Mouse (Mus musculus): ENCODE measurements around the gene Add1. TPM values are rescaled to one million over a fixed set of nuclear protein-coding genes. Genes with fewer than 3 reads are reported as not detected.

The Add1 gene
- polyA plus RNA-seq, 1 experiment from 2014 or later = 164 TPM

DNA sequence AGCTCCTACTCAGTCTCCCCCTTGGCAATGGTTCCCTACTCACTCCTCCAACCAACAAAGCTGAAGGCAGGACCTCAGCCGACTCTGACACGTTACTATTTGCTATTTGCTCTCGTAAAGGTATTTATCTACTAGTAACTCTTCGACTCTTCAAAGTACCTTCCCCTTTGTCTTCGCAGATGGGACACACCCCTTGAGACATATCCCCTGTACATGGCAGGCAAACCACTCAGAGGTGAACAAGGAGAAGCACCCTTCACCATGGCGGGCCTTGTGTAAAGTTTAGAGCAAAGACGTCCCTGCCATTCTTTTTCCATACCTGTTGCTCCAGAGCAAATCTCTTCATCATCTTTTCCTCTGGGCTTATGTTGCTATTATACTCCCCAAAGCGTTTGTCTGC, 84.1 kb downstream of the Add1 start:
- Histone ChIP-seq H3K27ac (replicated peaks in 1 of 2; ENCODE audit: control insufficient read depth in 1 of 2, insufficient read depth in 1 of 2, low read depth in 2 of 2, low read length in 2 of 2) (no peak overlapping the region), H3K9ac (ENCODE audit: low read length) (no peak overlapping the region), H3K36me3 (ENCODE audit: control insufficient read depth, insufficient read depth, low read length) (peaks cover 51% of the 10 kb centered on the region), H3K4me2 (ENCODE audit: low read length) (no peak overlapping the region), H3K27me3 (ENCODE audit: control insufficient read depth, insufficient read depth, low read length) (no peaks in the 10 kb centered on the region), H3K4me3 (ENCODE audit: control insufficient read depth in 1 of 2, insufficient read depth in 1 of 2, low read depth in 1 of 2, low read length in 2 of 2) (no peak overlapping the region), H3K9me3 (ENCODE audit: control insufficient read depth, low read length) (no peaks in the 10 kb centered on the region), H3K4me1 (ENCODE audit: control insufficient read depth in 2 of 2, insufficient read depth in 2 of 2, low read length in 2 of 2) (peaks cover 5 to 17% of the 10 kb centered on the region in 2 experiments)
- WGBS = 91% methylated on average over 8 of the region's 8 CpGs
- ATAC-seq (ENCODE audit: insufficient number of reproducible peaks, insufficient read depth, low FRiP score, low read depth) = no peak

DNA sequence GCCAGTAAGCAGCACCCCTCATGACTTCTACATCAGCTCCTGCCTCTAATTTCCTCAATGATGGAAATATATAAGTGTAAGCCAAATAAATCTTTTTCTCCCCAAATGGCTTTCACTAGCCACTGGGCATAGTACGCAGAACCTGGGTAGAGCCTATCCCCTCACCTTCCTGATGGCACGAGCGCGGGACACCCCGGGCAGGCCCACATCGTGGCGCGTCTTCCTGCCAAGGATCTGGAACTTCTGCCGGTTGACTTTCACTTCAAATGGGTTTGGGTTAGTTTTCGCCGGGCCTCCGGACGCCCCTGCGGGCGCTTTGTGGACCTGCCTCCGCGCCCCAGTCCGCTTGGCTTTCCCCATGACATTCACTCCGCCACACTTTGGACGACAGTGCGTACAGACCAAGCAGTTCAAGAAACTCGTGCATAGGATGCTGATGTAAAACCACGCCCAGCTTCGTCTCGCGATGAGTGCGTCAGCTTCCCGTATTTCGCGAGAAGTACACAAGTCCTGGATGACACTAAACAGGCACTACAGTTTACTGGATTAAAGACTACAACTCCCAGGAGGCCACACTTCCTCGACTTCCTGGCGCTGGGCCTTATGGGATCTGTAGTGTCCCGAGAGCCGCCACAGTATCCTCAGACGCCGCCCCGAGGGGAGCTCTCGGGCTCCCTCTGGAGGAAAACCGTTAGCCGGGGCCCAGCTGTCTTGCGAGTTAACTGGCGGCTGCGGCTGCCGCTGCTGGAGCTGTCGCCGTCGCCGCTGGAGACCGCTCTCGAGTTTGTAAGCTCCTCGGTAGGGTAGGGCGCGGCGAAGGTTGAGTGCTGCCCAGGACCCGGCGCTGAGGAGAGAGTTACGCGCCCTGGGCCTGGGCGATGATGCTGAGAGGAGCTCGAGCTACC, 86.5 kb downstream of the Add1 start, which contains the start of the genes Nop14 and Grk4:
TSS of gene Nop14 (minus strand) at position 463 of the 905 bp plus-strand sequence.
TSS of gene Grk4 (plus strand) at position 694 of the 905 bp plus-strand sequence.
- H3K27me3 ChIP-seq (ENCODE audit: control insufficient read depth, insufficient read depth, low read length) = no peaks in the 10 kb centered on the region
- peak; percentile 99 for ATAC-seq (ENCODE audit: insufficient number of reproducible peaks, insufficient read depth, low FRiP score, low read depth)
- H3K4me3 ChIP-seq (ENCODE audit: control insufficient read depth in 1 of 2, insufficient read depth in 1 of 2, low read depth in 1 of 2, low read length in 2 of 2) = peak within 1 kb of the TSS; percentile 73 to 97
- H3K36me3 ChIP-seq (ENCODE audit: control insufficient read depth, insufficient read depth, low read length) = peaks cover 27% of the 10 kb centered on the region
- peak within 1 kb of the TSS; percentile 78 for H3K4me2 ChIP-seq (ENCODE audit: low read length)
- WGBS = under 1% methylated on average over 60 of the region's 60 CpGs
- H3K27ac ChIP-seq (replicated peaks in 1 of 2; ENCODE audit: control insufficient read depth in 1 of 2, insufficient read depth in 1 of 2, low read depth in 2 of 2, low read length in 2 of 2) = peak within 1 kb of the TSS; percentile 89 to 94
- H3K4me1 ChIP-seq (ENCODE audit: control insufficient read depth in 2 of 2, insufficient read depth in 2 of 2, low read length in 2 of 2) = peaks cover 4 to 20% of the 10 kb centered on the region in 2 experiments
- H3K9me3 ChIP-seq (ENCODE audit: control insufficient read depth, low read length) = no peaks in the 10 kb centered on the region
- H3K9ac ChIP-seq (ENCODE audit: low read length) = peak within 1 kb of the TSS; percentile 83

DNA sequence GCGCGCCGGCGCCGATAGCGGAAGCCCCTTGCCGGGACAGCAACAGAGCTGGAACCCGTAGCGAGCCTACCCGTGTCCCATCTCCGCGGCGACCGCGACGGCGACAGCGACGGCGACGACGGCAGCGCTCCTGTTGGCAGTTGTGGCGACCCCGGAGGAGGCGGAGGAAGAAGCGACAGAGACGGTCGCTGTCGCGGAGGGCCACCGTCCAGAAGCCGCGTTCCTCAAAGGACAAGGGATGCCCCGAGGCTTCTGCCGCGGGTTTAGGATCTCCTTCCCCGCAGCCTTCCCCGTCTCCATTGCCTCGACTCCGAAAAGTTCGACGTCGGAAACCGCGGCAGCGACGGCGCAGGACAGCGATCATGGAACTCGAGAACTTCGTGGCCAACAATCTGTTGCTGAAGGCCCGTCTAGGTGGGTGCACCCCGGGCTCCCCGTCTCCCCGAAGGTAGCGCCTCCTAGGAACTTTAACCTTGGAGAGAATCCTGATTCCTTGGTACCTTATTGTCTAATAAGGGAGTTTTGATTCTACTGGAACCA, 87.2 kb downstream of the Add1 start:
- H3K27me3 ChIP-seq (ENCODE audit: control insufficient read depth, insufficient read depth, low read length) = no peaks in the 10 kb centered on the region
- H3K9ac ChIP-seq (ENCODE audit: low read length) = peak overlapping the region; percentile 83
- H3K9me3 ChIP-seq (ENCODE audit: control insufficient read depth, low read length) = no peaks in the 10 kb centered on the region
- WGBS = under 1% methylated on average over 57 of the region's 57 CpGs
- peaks cover 2 to 18% of the 10 kb centered on the region in 2 experiments for H3K4me1 ChIP-seq (ENCODE audit: control insufficient read depth in 2 of 2, insufficient read depth in 2 of 2, low read length in 2 of 2)
- H3K4me2 ChIP-seq (ENCODE audit: low read length) = peak overlapping the region; percentile 72
- H3K27ac ChIP-seq (replicated peaks in 1 of 2; ENCODE audit: control insufficient read depth in 1 of 2, insufficient read depth in 1 of 2, low read depth in 2 of 2, low read length in 2 of 2) = peak overlapping the region; percentile 89 to 94
- H3K4me3 ChIP-seq (ENCODE audit: control insufficient read depth in 1 of 2, insufficient read depth in 1 of 2, low read depth in 1 of 2, low read length in 2 of 2) = peak overlapping the region; percentile 73 to 84
- peaks cover 20% of the 10 kb centered on the region for H3K36me3 ChIP-seq (ENCODE audit: control insufficient read depth, insufficient read depth, low read length)
- ATAC-seq (ENCODE audit: insufficient number of reproducible peaks, insufficient read depth, low FRiP score, low read depth) = 0 out of 2 replicates have a peak, but pooled peaks have one; percentile 2

DNA sequence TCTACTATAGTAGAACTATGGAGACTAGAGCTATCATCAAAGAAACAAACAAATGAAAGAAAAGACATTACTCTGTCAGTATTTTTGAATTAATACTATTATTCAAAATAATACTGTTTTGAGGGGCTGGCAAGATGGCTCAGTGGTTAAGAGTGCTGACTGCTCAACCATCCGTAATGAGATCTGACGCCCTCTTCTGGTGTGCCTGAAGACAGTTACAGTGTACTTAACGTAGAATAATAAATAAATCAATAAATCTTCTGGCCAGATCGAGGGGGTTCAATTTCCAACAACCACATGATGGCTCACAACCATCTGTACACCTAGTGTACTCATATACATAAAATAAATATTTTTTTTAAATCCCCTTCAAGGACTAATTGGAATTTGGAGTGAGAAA, 88.4 kb downstream of the Add1 start:
- no peak overlapping the region for H3K27ac ChIP-seq (replicated peaks in 1 of 2; ENCODE audit: control insufficient read depth in 1 of 2, insufficient read depth in 1 of 2, low read depth in 2 of 2, low read length in 2 of 2)
- H3K4me2 ChIP-seq (ENCODE audit: low read length) = peak overlapping the region; percentile 72; the same call in 1 of the 2 replicates
- no peak for ATAC-seq (ENCODE audit: insufficient number of reproducible peaks, insufficient read depth, low FRiP score, low read depth)
- no peaks in the 10 kb centered on the region for H3K9me3 ChIP-seq (ENCODE audit: control insufficient read depth, low read length)
- no peak overlapping the region for H3K4me3 ChIP-seq (ENCODE audit: control insufficient read depth in 1 of 2, insufficient read depth in 1 of 2, low read depth in 1 of 2, low read length in 2 of 2)
- H3K27me3 ChIP-seq (ENCODE audit: control insufficient read depth, insufficient read depth, low read length) = no peaks in the 10 kb centered on the region
- H3K36me3 ChIP-seq (ENCODE audit: control insufficient read depth, insufficient read depth, low read length) = peaks cover 9% of the 10 kb centered on the region
- peaks cover 2 to 18% of the 10 kb centered on the region in 2 experiments for H3K4me1 ChIP-seq (ENCODE audit: control insufficient read depth in 2 of 2, insufficient read depth in 2 of 2, low read length in 2 of 2)
- 84% methylated on average over 4 of the region's 4 CpGs for WGBS
- H3K9ac ChIP-seq (ENCODE audit: low read length) = no peak overlapping the region

DNA sequence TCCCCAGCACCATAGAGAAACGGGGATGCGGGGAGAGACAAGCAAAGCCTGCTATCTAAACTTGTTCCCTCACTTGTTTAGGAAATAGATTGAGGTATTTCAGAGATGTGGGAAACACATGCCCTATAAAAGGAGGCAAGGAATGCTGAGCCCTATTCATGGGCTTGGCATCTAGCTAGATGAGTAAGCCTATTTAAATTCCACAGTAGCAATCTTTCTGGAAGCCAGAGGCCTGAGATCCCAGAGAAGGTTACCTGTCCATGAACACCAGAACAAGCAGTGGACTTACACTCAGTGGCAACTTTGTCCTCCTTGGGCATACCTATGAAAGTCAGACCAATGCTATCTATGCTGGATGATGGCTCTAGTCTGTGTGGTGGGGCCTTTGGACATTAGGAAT, 89.8 kb downstream of the Add1 start:
- Histone ChIP-seq H3K9me3 (ENCODE audit: control insufficient read depth, low read length) (no peaks in the 10 kb centered on the region), H3K27me3 (ENCODE audit: control insufficient read depth, insufficient read depth, low read length) (no peaks in the 10 kb centered on the region), H3K27ac (replicated peaks in 1 of 2; ENCODE audit: control insufficient read depth in 1 of 2, insufficient read depth in 1 of 2, low read depth in 2 of 2, low read length in 2 of 2) (no peak overlapping the region), H3K9ac (ENCODE audit: low read length) (no peak overlapping the region), H3K4me2 (ENCODE audit: low read length) (no peak overlapping the region), H3K4me3 (ENCODE audit: control insufficient read depth in 1 of 2, insufficient read depth in 1 of 2, low read depth in 1 of 2, low read length in 2 of 2) (no peak overlapping the region), H3K4me1 (ENCODE audit: control insufficient read depth in 2 of 2, insufficient read depth in 2 of 2, low read length in 2 of 2) (peaks cover 2 to 18% of the 10 kb centered on the region in 2 experiments), H3K36me3 (ENCODE audit: control insufficient read depth, insufficient read depth, low read length) (no peaks in the 10 kb centered on the region; the same call in 1 of the 2 replicates)
- 72% methylated on average over 2 of the region's 2 CpGs for WGBS
- no peak for ATAC-seq (ENCODE audit: insufficient number of reproducible peaks, insufficient read depth, low FRiP score, low read depth)

DNA sequence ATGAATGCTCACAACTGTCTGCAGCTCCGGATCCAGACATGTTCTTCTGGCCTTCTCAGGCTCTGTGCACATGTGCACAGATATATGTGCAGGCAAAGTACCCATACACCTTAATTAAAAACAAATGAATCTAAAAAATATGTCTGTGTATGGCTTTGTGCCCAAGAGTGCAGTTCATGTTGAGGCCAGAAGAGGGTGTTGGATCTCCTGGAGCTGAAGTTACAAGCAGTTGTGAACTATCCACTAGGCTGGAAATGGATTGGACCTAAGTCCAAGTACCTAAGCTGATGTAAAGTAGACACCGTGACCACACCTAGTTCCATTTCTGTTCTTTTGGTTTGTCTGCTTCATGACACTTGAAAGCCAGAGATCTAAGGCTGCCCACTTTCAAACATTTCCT, 96.0 kb downstream of the Add1 start:
- H3K9me3 ChIP-seq (ENCODE audit: control insufficient read depth, low read length) = no peaks in the 10 kb centered on the region
- ATAC-seq (ENCODE audit: insufficient number of reproducible peaks, insufficient read depth, low FRiP score, low read depth) = no peak
- WGBS = 83% methylated on average over 2 of the region's 2 CpGs

DNA sequence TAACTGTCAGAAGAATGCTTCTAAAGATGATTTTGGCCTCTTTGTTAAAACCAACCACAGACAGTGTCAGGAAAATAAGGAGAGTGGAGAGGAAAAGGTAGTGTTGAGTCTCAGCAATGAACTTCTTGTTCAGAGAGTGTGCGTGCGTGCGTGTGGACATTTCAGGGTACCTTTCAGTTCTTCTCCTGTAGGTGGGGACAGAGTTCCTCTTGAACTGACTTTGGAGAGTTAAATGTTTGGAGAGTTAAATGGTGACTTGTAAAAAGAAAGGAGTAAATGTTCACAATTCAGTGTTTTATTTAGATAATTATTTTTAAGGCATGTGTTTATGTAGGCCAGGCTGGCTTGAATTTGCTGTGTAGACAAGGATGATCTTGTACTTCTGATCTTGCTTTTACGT, 96.8 kb downstream of the Add1 start:
- ATAC-seq (ENCODE audit: insufficient number of reproducible peaks, insufficient read depth, low FRiP score, low read depth) = no peak
- WGBS = 67% methylated on average over 4 of the region's 4 CpGs

More for the DNA sequence above, 96.0 kb downstream of the Add1 start:
- Histone ChIP-seq H3K27ac (replicated peaks in 1 of 2; ENCODE audit: control insufficient read depth in 1 of 2, insufficient read depth in 1 of 2, low read depth in 2 of 2, low read length in 2 of 2) (no peak overlapping the region), H3K27me3 (ENCODE audit: control insufficient read depth, insufficient read depth, low read length) (no peaks in the 10 kb centered on the region), H3K4me2 (ENCODE audit: low read length) (no peak overlapping the region), H3K36me3 (ENCODE audit: control insufficient read depth, insufficient read depth, low read length) (peaks cover 10% of the 10 kb centered on the region), H3K4me3 (ENCODE audit: control insufficient read depth in 1 of 2, insufficient read depth in 1 of 2, low read depth in 1 of 2, low read length in 2 of 2) (no peak overlapping the region), H3K4me1 (ENCODE audit: control insufficient read depth in 2 of 2, insufficient read depth in 2 of 2, low read length in 2 of 2) (no peaks in the 10 kb centered on the region), H3K9ac (ENCODE audit: low read length) (no peak overlapping the region)

More for the DNA sequence above, 96.8 kb downstream of the Add1 start:
- H3K4me1 ChIP-seq (ENCODE audit: control insufficient read depth in 2 of 2, insufficient read depth in 2 of 2, low read length in 2 of 2) = no peaks in the 10 kb centered on the region
- H3K9me3 ChIP-seq (ENCODE audit: control insufficient read depth, low read length) = no peaks in the 10 kb centered on the region
- no peak overlapping the region for H3K9ac ChIP-seq (ENCODE audit: low read length)
- H3K4me3 ChIP-seq (ENCODE audit: control insufficient read depth in 1 of 2, insufficient read depth in 1 of 2, low read depth in 1 of 2, low read length in 2 of 2) = no peak overlapping the region
- H3K4me2 ChIP-seq (ENCODE audit: low read length) = no peak overlapping the region
- peaks cover 10% of the 10 kb centered on the region for H3K36me3 ChIP-seq (ENCODE audit: control insufficient read depth, insufficient read depth, low read length)
- no peak overlapping the region for H3K27ac ChIP-seq (replicated peaks in 1 of 2; ENCODE audit: control insufficient read depth in 1 of 2, insufficient read depth in 1 of 2, low read depth in 2 of 2, low read length in 2 of 2)
- H3K27me3 ChIP-seq (ENCODE audit: control insufficient read depth, insufficient read depth, low read length) = no peaks in the 10 kb centered on the region

All from heart, embryonic 14.5 days (tissue).